Mouse (Mus musculus) midbrain, embryonic 16.5 days (tissue): ENCODE results near the gene Yjefn3. TPM values are rescaled to one million over a fixed set of nuclear protein-coding genes. Genes with fewer than 3 reads are reported as not detected.
A peak's percentile ranks its signal among the peaks of the same experiment; 100 is the strongest.
"Not testable (repeated sequence)": the region's sequence is repeated elsewhere in the genome, so short reads cannot be mapped to it uniquely, and the experiment has no call there.

Experiments
- ATAC-seq: fragments of 200-750 bp; cut with Nextera tagmentation; 2 replicates; pipeline ENCODE4 v1.8.0; 2017; ENCODE audit warnings: moderate TSS enrichment
- H3K27ac ChIP-seq: fragments of 300-500 bp; sonication (generic); 2 replicates; pipeline ENCODE4 v1.5.1; 2014; ENCODE audit warnings: mild to moderate bottlenecking, low read length, mixed read lengths
- H3K27me3 ChIP-seq: fragments of 300-500 bp; sonication (generic); 2 replicates; pipeline ENCODE4 v1.6.1; 2014; ENCODE audit warnings: low read depth, low read length, mixed read lengths; ENCODE audit not compliant: control insufficient read depth, insufficient read depth
- H3K36me3 ChIP-seq: fragments of 300-500 bp; sonication (generic); 2 replicates; pipeline ENCODE4 v1.6.1; 2014; ENCODE audit warnings: mild to moderate bottlenecking, low read length, moderate library complexity, mixed read lengths; ENCODE audit not compliant: control insufficient read depth, insufficient read depth
- H3K4me1 ChIP-seq: fragments of 300-500 bp; sonication (generic); 2 replicates; pipeline ENCODE4 v1.6.1; 2014; ENCODE audit warnings: mild to moderate bottlenecking, low read length, mixed read lengths; ENCODE audit not compliant: control insufficient read depth, insufficient read depth
- H3K4me2 ChIP-seq: fragments of 300-500 bp; sonication (generic); 2 replicates; pipeline ENCODE4 v1.6.1; 2014; ENCODE audit warnings: mild to moderate bottlenecking, low read length, mixed read lengths
- H3K4me3 ChIP-seq: fragments of 300-500 bp; sonication (generic); 2 replicates; pipeline ENCODE4 v1.5.1; 2014; ENCODE audit warnings: low read depth, mild to moderate bottlenecking, low read length, moderate library complexity, mixed read lengths
- H3K9ac ChIP-seq: fragments of 300-500 bp; sonication (generic); 2 replicates; pipeline ENCODE4 v1.6.1; 2014; ENCODE audit warnings: low read depth, low read length, mixed read lengths
- H3K9me3 ChIP-seq: fragments of 300-500 bp; sonication (generic); replicated peaks from 2 replicates; pipeline ENCODE4 v1.6.1; 2014; ENCODE audit warnings: mild to moderate bottlenecking, low read length, mixed read lengths; ENCODE audit not compliant: control insufficient read depth, poor library complexity, severe bottlenecking
- WGBS: fragments of 180-500 bp; shearing (Covaris S2); extraction: QIAGEN DNeasy Blood & Tissue Kit; methylation state at CpG from one replicate; pipeline ENCODE4 v1.1.7; 2014; 5-methylcytosine and 5-hydroxymethylcytosine counted together
- polyA plus RNA-seq: library from polyadenylated mRNA; unstranded; fragments of >200 nt; fragmentation: Nextera tagmentation; extraction: Ambion mirVana; gene quantifications from 2 replicates; pipeline ENCODE4 v1.2.1, GENCODE M21; 2015

The Yjefn3 gene
- 12.0 and 12.3 TPM in 2 replicates for polyA plus RNA-seq

- no peaks in the 10 kb centered on the region for H3K27me3 ChIP-seq
- H3K27ac ChIP-seq, result peak within 1 kb of the TSS; percentile 89
- no peaks in the 10 kb centered on the region for H3K9me3 ChIP-seq
- peak within 1 kb of the TSS; percentile 100 for H3K4me2 ChIP-seq
- H3K4me3 ChIP-seq, result peak within 1 kb of the TSS; percentile 67
- peak within 1 kb of the TSS; percentile 84 for H3K9ac ChIP-seq
- no peaks in the 10 kb centered on the region; the same call in none of the 2 replicates for H3K36me3 ChIP-seq
- H3K4me1 ChIP-seq, result peaks cover 36% of the 10 kb centered on the region
- ATAC-seq, result peak; percentile 52
- 4% methylated on average over 89 of the region's 89 CpGs for WGBS
Observed at GRCm38 (mm10) chr8:69902163-69903062, at the start of gene Yjefn3, which contains the start of the genes Tssk6 and Ndufa13. Gene Yjefn3 (minus strand): TSS chr8:69902712. Gene Tssk6 (plus strand): TSS chr8:69902184. Gene Ndufa13 (minus strand): TSS chr8:69902558.

- H3K9me3 ChIP-seq, result no peaks in the 10 kb centered on the region
- 89% methylated on average over 2 of the region's 2 CpGs for WGBS
- H3K36me3 ChIP-seq, result no peaks in the 10 kb centered on the region
- no peaks in the 10 kb centered on the region for H3K4me1 ChIP-seq
- no peaks in the 10 kb centered on the region for H3K27me3 ChIP-seq
- H3K4me3 ChIP-seq, result no peak overlapping the region
- no peak overlapping the region for H3K27ac ChIP-seq
- H3K9ac ChIP-seq, result no peak overlapping the region
- no peak overlapping the region for H3K4me2 ChIP-seq
- no peak for ATAC-seq
Observed at GRCm38 (mm10) chr8:69950300-69950699, 47.8 kb upstream of the Yjefn3 start.

GRCm38 (mm10) chr8:69942495-69942894, 40.0 kb upstream of the Yjefn3 start:
- H3K4me3 ChIP-seq, H3K36me3 ChIP-seq, H3K27ac ChIP-seq, H3K9me3 ChIP-seq, H3K9ac ChIP-seq, H3K4me1 ChIP-seq, ATAC-seq, H3K27me3 ChIP-seq, H3K4me2 ChIP-seq: not testable (repeated sequence)
- 88% methylated on average over 2 of the region's 3 CpGs for WGBS

- H3K9ac ChIP-seq, result no peak overlapping the region
- WGBS, result 91% methylated on average over 2 of the region's 2 CpGs
- no peak overlapping the region for H3K4me3 ChIP-seq
- no peaks in the 10 kb centered on the region for H3K9me3 ChIP-seq
- H3K4me1 ChIP-seq, result peaks cover 3% of the 10 kb centered on the region; the same call in 1 of the 2 replicates
- no peaks in the 10 kb centered on the region for H3K36me3 ChIP-seq
- H3K4me2 ChIP-seq, result no peak overlapping the region
- no peaks in the 10 kb centered on the region for H3K27me3 ChIP-seq
- H3K27ac ChIP-seq, result no peak overlapping the region
- ATAC-seq, result no peak
Observed at GRCm38 (mm10) chr8:69940386-69940785, 37.9 kb upstream of the Yjefn3 start.

- Histone ChIP-seq H3K9ac (no peak overlapping the region), H3K4me2 (no peak overlapping the region), H3K27ac (no peak overlapping the region), H3K9me3 (no peaks in the 10 kb centered on the region), H3K36me3 (no peaks in the 10 kb centered on the region), H3K4me3 (no peak overlapping the region), H3K27me3 (no peaks in the 10 kb centered on the region), H3K4me1 (peaks cover 3% of the 10 kb centered on the region; the same call in 1 of the 2 replicates)
- 55% methylated on average over 3 of the region's 3 CpGs for WGBS
- ATAC-seq, result no peak
Observed at GRCm38 (mm10) chr8:69939633-69940032, 37.1 kb upstream of the Yjefn3 start.

GRCm38 (mm10) chr8:69938245-69938982, 35.9 kb upstream of the Yjefn3 start:
- Histone ChIP-seq H3K27ac (no peak overlapping the region), H3K4me1 (peaks cover 3% of the 10 kb centered on the region; the same call in 1 of the 2 replicates), H3K9ac (no peak overlapping the region), H3K36me3 (no peaks in the 10 kb centered on the region), H3K9me3 (no peaks in the 10 kb centered on the region), H3K4me3 (no peak overlapping the region), H3K4me2 (no peak overlapping the region), H3K27me3 (no peaks in the 10 kb centered on the region)
- 92% methylated on average over 6 of the region's 6 CpGs for WGBS
- ATAC-seq, result no peak

- H3K27ac ChIP-seq, result no peak overlapping the region
- no peaks in the 10 kb centered on the region for H3K27me3 ChIP-seq
- H3K4me1 ChIP-seq, result peaks cover 3% of the 10 kb centered on the region; the same call in 1 of the 2 replicates
- no peak overlapping the region for H3K4me3 ChIP-seq
- no peak overlapping the region for H3K9ac ChIP-seq
- no peaks in the 10 kb centered on the region for H3K9me3 ChIP-seq
- no peak overlapping the region for H3K4me2 ChIP-seq
- no peaks in the 10 kb centered on the region for H3K36me3 ChIP-seq
- ATAC-seq, result no peak
- WGBS, result 89% methylated on average over 3 of the region's 3 CpGs
Observed at GRCm38 (mm10) chr8:69937466-69937865, 35.0 kb upstream of the Yjefn3 start.

- ATAC-seq, result peak; percentile 61
- H3K9me3 ChIP-seq, result no peaks in the 10 kb centered on the region
- no peak overlapping the region; the same call in 1 of the 2 replicates for H3K27ac ChIP-seq
- no peaks in the 10 kb centered on the region for H3K36me3 ChIP-seq
- H3K4me2 ChIP-seq, result no peak overlapping the region
- H3K27me3 ChIP-seq, result no peaks in the 10 kb centered on the region
- peaks cover 3% of the 10 kb centered on the region; the same call in 1 of the 2 replicates for H3K4me1 ChIP-seq
- H3K4me3 ChIP-seq, result no peak overlapping the region
- no peak overlapping the region for H3K9ac ChIP-seq
- WGBS, result 66% methylated on average over 7 of the region's 7 CpGs
Observed at GRCm38 (mm10) chr8:69936050-69936794, 33.7 kb upstream of the Yjefn3 start.
